Mouse (Mus musculus) kidney, postnatal 0 days (tissue): Measurements from ENCODE around the gene Lcp2. TPM values are rescaled to one million over a fixed set of nuclear protein-coding genes. Genes with fewer than 3 reads are reported as not detected.

Experiments used
- ATAC-seq: fragments of 200-750 bp; cut with Nextera tagmentation; replicated peaks from 2 replicates; pipeline ENCODE4 v1.8.0; 2017; ENCODE audit warnings: low read depth, moderate number of reproducible peaks, moderate TSS enrichment, moderate library complexity; ENCODE audit not compliant: low FRiP score
- DNase-seq: peaks from one replicate; pipeline ENCODE4 v3.0.0-alpha.2; 2016; ENCODE audit warnings: low spot score
- H3K27ac ChIP-seq: fragments of 300-500 bp; sonication (generic); 2 replicates; pipeline ENCODE4 v1.5.1; 2014; ENCODE audit warnings: mild to moderate bottlenecking
- H3K27me3 ChIP-seq: fragments of 300-500 bp; sonication (generic); 2 replicates; pipeline ENCODE4 v1.6.1; 2014; ENCODE audit warnings: low read length, mixed read lengths; ENCODE audit not compliant: insufficient read depth
- H3K36me3 ChIP-seq: fragments of 300-500 bp; sonication (generic); 2 replicates; pipeline ENCODE4 v1.6.1; 2014; ENCODE audit warnings: low read length, mixed read lengths; ENCODE audit not compliant: insufficient read depth
- H3K4me1 ChIP-seq: fragments of 300-500 bp; sonication (generic); replicated peaks from 2 replicates; pipeline ENCODE4 v1.6.1; 2014; ENCODE audit warnings: antibody characterized with exemption, low read length, mixed read lengths; ENCODE audit not compliant: insufficient read depth
- H3K4me2 ChIP-seq: fragments of 300-500 bp; sonication (generic); 2 replicates; pipeline ENCODE4 v1.6.1; 2014; ENCODE audit warnings: mild to moderate bottlenecking, low read length, moderate library complexity, mixed read lengths
- H3K4me3 ChIP-seq: fragments of 300-500 bp; sonication (generic); replicated peaks from 2 replicates; pipeline ENCODE4 v1.5.1; 2014; ENCODE audit warnings: low read depth, low read length
- H3K9ac ChIP-seq: fragments of 300-500 bp; sonication (generic); 2 replicates; pipeline ENCODE4 v1.6.1; 2014; ENCODE audit warnings: low read depth, low read length
- H3K9me3 ChIP-seq: fragments of 300-500 bp; sonication (generic); replicated peaks from 2 replicates; pipeline ENCODE4 v1.6.1; 2016; ENCODE audit warnings: low read length, inconsistent platforms, mixed read lengths
- CTCF ChIP-seq: IDR thresholded peaks from 2 replicates; pipeline ENCODE4 v1.5.1; 2016; ENCODE audit warnings: antibody characterized with exemption, low read depth, mild to moderate bottlenecking, moderate library complexity
- WGBS: fragments of 180-500 bp; shearing (Covaris S2); extraction: QIAGEN DNeasy Blood & Tissue Kit; methylation state at CpG from one replicate; pipeline ENCODE4 v1.1.7; 2014; 5-methylcytosine and 5-hydroxymethylcytosine counted together
- polyA plus RNA-seq: library from polyadenylated mRNA; unstranded; fragments of >200 nt; fragmentation: Nextera tagmentation; extraction: Ambion mirVana; gene quantifications from 2 replicates; pipeline ENCODE4 v1.2.1, GENCODE M21; 2015

The Lcp2 gene
- polyA plus RNA-seq, 1 experiment from 2014 or later: 1.7 TPM

DNA sequence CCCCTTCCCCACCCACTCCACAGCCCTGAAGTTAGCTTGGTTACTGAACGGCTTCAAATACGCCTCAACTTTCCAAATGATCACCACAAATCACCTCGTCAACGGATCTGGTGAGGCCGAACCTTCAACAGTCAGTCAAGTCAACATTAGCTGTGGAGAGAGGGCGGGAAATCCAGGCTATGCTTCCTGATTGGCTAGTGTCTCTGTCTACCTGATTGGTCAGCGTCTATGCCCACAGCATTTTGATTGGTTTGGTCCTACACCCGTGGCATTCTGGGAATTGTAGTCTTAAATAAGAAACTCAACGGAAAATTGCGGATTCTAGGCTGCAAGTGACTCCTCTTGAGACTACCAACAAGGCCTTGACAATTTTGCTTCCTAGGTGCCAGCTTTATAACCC, 51.7 kb downstream of the Lcp2 start, which contains the start of gene 4930469K13Rik:
Gene 4930469K13Rik, minus strand, starts transcription at position 133 of the 400 bp plus-strand sequence.
- Histone ChIP-seq H3K36me3 (no peaks in the 10 kb centered on the region), H3K9me3 (no peaks in the 10 kb centered on the region), H3K4me1 (no peaks in the 10 kb centered on the region), H3K27me3 (no peaks in the 10 kb centered on the region), H3K4me2 (no peak within 1 kb of the TSS), H3K27ac (no peak within 1 kb of the TSS), H3K9ac (no peak within 1 kb of the TSS), H3K4me3 (no peak within 1 kb of the TSS)
- DNase-seq: peak; percentile 23
- 87% methylated on average over 10 of the region's 10 CpGs for WGBS
- TF ChIP-seq CTCF: no peak
- no peak for ATAC-seq

DNA sequence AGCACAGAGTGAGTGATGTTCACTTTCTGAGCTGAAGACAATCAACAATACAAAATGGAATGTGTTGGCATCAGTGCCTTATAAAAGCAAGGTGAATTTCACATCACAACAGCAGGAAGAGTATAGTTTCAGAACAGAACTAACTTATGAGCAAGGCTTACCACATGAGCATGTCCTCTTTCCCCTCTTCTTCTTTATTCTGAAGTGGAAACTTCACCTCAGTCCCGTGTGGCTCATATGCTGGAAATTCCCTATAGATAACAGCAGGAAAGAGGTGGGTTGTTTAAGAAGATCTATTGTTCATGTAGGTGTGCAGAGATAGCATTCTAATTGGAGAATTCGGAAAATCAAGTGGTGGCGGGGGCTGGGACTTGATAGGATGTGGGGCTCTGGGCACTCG, 55.1 kb downstream of the Lcp2 start:
- WGBS: 89% methylated on average over 4 of the region's 4 CpGs
- DNase-seq: no peak
- no peak for TF ChIP-seq CTCF
- no peaks in the 10 kb centered on the region for H3K4me1 ChIP-seq
- H3K9ac ChIP-seq: no peak overlapping the region
- H3K9me3 ChIP-seq: no peaks in the 10 kb centered on the region
- no peak overlapping the region for H3K4me2 ChIP-seq
- no peaks in the 10 kb centered on the region for H3K36me3 ChIP-seq
- H3K4me3 ChIP-seq: no peak overlapping the region
- no peak overlapping the region for H3K27ac ChIP-seq
- no peak for ATAC-seq
- H3K27me3 ChIP-seq: no peaks in the 10 kb centered on the region

DNA sequence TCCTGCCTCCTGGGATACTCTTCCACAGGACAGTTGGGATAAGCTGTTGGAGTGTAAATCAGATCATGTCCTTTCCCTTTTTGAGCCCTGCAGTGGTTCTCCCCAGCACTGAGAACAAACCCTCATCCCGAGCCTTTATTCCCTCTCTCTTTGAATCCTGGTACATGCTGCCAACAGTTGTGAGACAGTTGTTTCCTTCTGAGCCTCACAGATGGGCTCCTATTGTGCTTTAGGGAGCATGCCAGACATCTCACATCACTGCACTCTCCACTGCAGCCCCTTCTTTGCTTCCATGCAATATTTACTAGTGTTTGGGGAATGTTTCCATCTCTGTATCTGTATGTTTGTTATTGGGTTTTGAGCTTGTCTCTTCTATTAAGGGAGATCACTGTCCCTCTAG, 58.2 kb downstream of the Lcp2 start:
- no peak overlapping the region for H3K4me2 ChIP-seq
- no peaks in the 10 kb centered on the region for H3K4me1 ChIP-seq
- TF ChIP-seq CTCF: no peak
- H3K27me3 ChIP-seq: no peaks in the 10 kb centered on the region
- H3K9me3 ChIP-seq: no peaks in the 10 kb centered on the region
- DNase-seq (no peak), ATAC-seq (no peak)
- H3K4me3 ChIP-seq: no peak overlapping the region
- no peaks in the 10 kb centered on the region for H3K36me3 ChIP-seq
- no peak overlapping the region for H3K9ac ChIP-seq
- H3K27ac ChIP-seq: no peak overlapping the region
- WGBS: 44% methylated on average over 1 of the region's 1 CpGs

DNA sequence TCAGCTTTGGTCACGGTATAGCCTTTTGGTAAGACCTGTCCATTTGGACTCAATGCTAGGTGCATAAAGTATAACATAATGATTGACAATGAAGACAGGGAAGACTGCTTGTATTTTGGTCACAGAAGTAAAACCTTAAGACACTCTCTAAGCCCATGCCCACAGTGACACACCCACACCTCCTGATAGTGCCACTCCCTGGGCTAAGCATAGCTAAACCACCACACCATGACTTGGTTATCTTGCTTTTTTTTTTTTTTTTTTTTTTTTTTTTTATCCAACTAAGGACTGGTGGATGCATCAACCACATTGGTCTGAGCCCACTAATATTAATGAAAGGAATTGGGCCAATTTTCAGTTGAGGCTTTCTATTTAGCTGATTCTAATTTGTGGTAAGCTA, 62.5 kb downstream of the Lcp2 start:
- no peak overlapping the region for H3K4me3 ChIP-seq
- no peak overlapping the region for H3K27ac ChIP-seq
- no peak overlapping the region for H3K4me2 ChIP-seq
- 89% methylated on average over 1 of the region's 1 CpGs for WGBS
- H3K36me3 ChIP-seq: no peaks in the 10 kb centered on the region
- no peak for DNase-seq
- H3K9ac ChIP-seq: no peak overlapping the region
- H3K27me3 ChIP-seq: no peaks in the 10 kb centered on the region
- H3K9me3 ChIP-seq: no peaks in the 10 kb centered on the region
- TF ChIP-seq CTCF: no peak
- ATAC-seq: no peak
- H3K4me1 ChIP-seq: no peaks in the 10 kb centered on the region

DNA sequence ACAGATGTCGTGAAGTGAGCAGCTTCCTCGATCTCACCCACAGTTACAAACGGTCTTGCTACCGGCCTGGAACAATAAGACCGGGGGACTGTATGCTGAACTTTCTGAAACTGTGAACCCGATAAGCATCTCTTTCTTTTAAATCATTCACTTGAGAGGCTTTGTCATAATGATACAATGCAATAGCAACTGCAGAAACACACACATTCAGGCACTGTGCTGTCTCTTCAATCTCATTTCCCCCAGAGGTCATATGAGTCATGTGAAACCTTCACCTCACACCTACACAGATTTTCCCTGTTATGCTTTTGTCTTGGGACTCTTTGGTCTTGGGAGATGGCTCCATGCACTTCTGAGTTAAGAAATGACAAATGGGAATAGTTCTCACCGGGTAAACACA, 65.2 kb downstream of the Lcp2 start:
- DNase-seq (no peak), ATAC-seq (no peak)
- Histone ChIP-seq H3K36me3 (no peaks in the 10 kb centered on the region), H3K9me3 (no peaks in the 10 kb centered on the region), H3K27ac (no peak overlapping the region), H3K4me1 (no peaks in the 10 kb centered on the region), H3K4me2 (no peak overlapping the region), H3K27me3 (no peaks in the 10 kb centered on the region), H3K9ac (no peak overlapping the region), H3K4me3 (no peak overlapping the region)
- 52% methylated on average over 7 of the region's 7 CpGs for WGBS
- no peak for TF ChIP-seq CTCF

DNA sequence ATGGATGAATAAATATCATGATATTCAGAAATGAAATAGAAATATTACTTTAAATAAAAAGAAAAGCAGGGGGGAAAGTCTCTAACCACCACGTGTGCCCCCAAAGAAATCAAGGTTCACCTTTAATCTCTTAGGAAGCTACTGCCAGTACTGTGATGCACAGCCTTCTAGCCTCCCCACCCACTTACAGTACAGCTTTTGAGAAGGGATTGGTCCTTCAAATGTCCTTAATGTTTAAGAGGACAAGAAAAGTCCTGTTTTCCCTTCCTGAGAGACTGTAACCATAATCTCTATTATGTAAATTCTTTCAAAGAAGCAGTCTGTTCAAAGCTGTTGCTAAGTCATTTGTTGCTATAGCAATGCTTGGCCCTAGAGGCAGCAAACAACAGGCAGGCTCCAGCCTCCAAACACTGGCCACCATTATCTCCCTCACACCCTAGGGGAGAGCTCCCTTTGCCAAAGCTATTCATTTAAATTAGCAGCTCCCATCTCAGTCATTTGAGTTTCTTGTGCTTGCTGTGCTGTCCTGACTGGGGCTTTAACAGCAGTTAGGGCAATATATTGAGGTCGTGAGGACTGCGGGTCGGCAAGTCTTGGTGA, 66.2 kb downstream of the Lcp2 start:
- WGBS: 39% methylated on average over 4 of the region's 4 CpGs
- DNase-seq: peak; percentile 11
- TF ChIP-seq CTCF: no peak
- no peak overlapping the region for H3K4me2 ChIP-seq
- H3K27ac ChIP-seq: no peak overlapping the region
- H3K4me1 ChIP-seq: no peaks in the 10 kb centered on the region
- ATAC-seq: no peak
- no peaks in the 10 kb centered on the region for H3K9me3 ChIP-seq
- H3K4me3 ChIP-seq: no peak overlapping the region
- H3K27me3 ChIP-seq: no peaks in the 10 kb centered on the region
- no peak overlapping the region for H3K9ac ChIP-seq
- no peaks in the 10 kb centered on the region for H3K36me3 ChIP-seq

DNA sequence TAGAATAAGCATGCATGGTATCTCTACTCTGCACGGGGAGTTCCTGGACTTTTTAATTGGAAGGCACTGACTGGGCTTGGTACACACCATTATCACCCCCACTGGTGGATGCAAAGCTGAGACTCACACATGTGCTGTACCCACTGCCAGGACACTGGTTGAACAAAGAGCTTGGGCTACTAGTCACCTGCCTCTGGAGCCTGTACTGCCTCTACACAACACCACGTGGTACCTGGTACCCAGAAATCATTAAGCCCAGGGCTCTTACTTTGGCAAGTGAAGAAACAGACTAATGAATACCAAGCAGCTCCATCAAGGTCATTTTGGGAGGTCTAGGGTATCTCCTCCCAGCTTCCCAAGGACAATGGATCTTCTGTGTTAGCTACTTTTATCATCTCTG, 67.0 kb downstream of the Lcp2 start:
- no peaks in the 10 kb centered on the region for H3K36me3 ChIP-seq
- no peaks in the 10 kb centered on the region for H3K4me1 ChIP-seq
- H3K9me3 ChIP-seq: no peaks in the 10 kb centered on the region
- 64% methylated on average over 2 of the region's 2 CpGs for WGBS
- DNase-seq: no peak
- TF ChIP-seq CTCF: no peak
- no peak overlapping the region for H3K27ac ChIP-seq
- H3K9ac ChIP-seq: no peak overlapping the region
- no peaks in the 10 kb centered on the region for H3K27me3 ChIP-seq
- no peak for ATAC-seq
- H3K4me3 ChIP-seq: no peak overlapping the region
- no peak overlapping the region for H3K4me2 ChIP-seq
